In genomic region chr1:35385430-35385829, GRCm38 (mm10) we compare ENCODE assay signal across 8 mouse cellular contexts.
DNase-seq lines count a peak whose midpoint lies in the region; ATAC-seq and TF ChIP-seq lines count a peak whose summit lies in the region.

No protein-coding gene starts in this region.

- H3K27me3 ChIP-seq in midbrain, embryonic 11.5 days (ENCODE audit: control insufficient read depth, insufficient read depth, low read length), result no peaks in the 10 kb centered on the region
- no peaks in the 10 kb centered on the region for H3K27me3 ChIP-seq in midbrain, embryonic 16.5 days (ENCODE audit: control insufficient read depth, insufficient read depth, low read depth, low read length)
- no peaks in the 10 kb centered on the region for H3K27me3 ChIP-seq in kidney, postnatal 0 days (ENCODE audit: insufficient read depth, low read length)

- DNase-seq in midbrain, embryonic 11.5 days (ENCODE audit: low spot score, missing footprints), result peak; percentile 98
- peak; percentile 90 to 96 for DNase-seq in cerebellum, postnatal 14 days
- DNase-seq in kidney, postnatal 0 days (ENCODE audit: low spot score), result peak; percentile 70
- peak; percentile 56 to 65 for DNase-seq in lung, adult 18-20 months
- peak; percentile 82 for DNase-seq in right cerebral cortex, adult 18-20 months
- DNase-seq in urinary bladder, postnatal 14 days (ENCODE audit: low spot score), result peak; percentile 85

- H3K4me3 ChIP-seq in midbrain, embryonic 11.5 days (ENCODE audit: low read depth, low read length), result no peak overlapping the region
- H3K4me3 ChIP-seq in midbrain, embryonic 16.5 days (ENCODE audit: low read depth, low read length), result no peak overlapping the region
- H3K4me3 ChIP-seq in kidney, postnatal 0 days (replicated peaks; ENCODE audit: low read depth, low read length), result no peak overlapping the region

- H3K9ac ChIP-seq in midbrain, embryonic 11.5 days (ENCODE audit: low read length), result no peak overlapping the region
- H3K9ac ChIP-seq in midbrain, embryonic 16.5 days (ENCODE audit: low read depth, low read length), result no peak overlapping the region
- no peak overlapping the region for H3K9ac ChIP-seq in kidney, postnatal 0 days (ENCODE audit: low read depth, low read length)

- H3K27ac ChIP-seq in midbrain, embryonic 11.5 days (ENCODE audit: low read depth, low read length), result no peak overlapping the region
- H3K27ac ChIP-seq in midbrain, embryonic 16.5 days (ENCODE audit: low read length), result no peak overlapping the region
- H3K27ac ChIP-seq in kidney, postnatal 0 days, result no peak overlapping the region

- H3K9me3 ChIP-seq in midbrain, embryonic 11.5 days (ENCODE audit: control insufficient read depth, low read length), result no peaks in the 10 kb centered on the region
- H3K9me3 ChIP-seq in midbrain, embryonic 16.5 days (replicated peaks; ENCODE audit: control insufficient read depth, low read length, poor library complexity, severe bottlenecking), result no peaks in the 10 kb centered on the region
- no peaks in the 10 kb centered on the region for H3K9me3 ChIP-seq in kidney, postnatal 0 days (replicated peaks; ENCODE audit: low read length)

- no peak overlapping the region for H3K4me2 ChIP-seq in midbrain, embryonic 11.5 days
- H3K4me2 ChIP-seq in midbrain, embryonic 16.5 days (ENCODE audit: low read length), result no peak overlapping the region
- peak overlapping the region; percentile 10; the same call in 1 of the 2 replicates for H3K4me2 ChIP-seq in kidney, postnatal 0 days (ENCODE audit: low read length)

- H3K4me1 ChIP-seq in midbrain, embryonic 11.5 days (ENCODE audit: control insufficient read depth, insufficient read depth, low read length), result no peaks in the 10 kb centered on the region
- H3K4me1 ChIP-seq in midbrain, embryonic 16.5 days (ENCODE audit: control insufficient read depth, insufficient read depth, low read length), result no peaks in the 10 kb centered on the region
- no peaks in the 10 kb centered on the region for H3K4me1 ChIP-seq in kidney, postnatal 0 days (replicated peaks; ENCODE audit: insufficient read depth, low read length)

- WGBS in midbrain, embryonic 11.5 days, result 61% methylated on average over 9 of the region's 9 CpGs
- 49% methylated on average over 9 of the region's 9 CpGs for WGBS in midbrain, embryonic 16.5 days
- 30% methylated on average over 9 of the region's 9 CpGs for WGBS in kidney, postnatal 0 days

- peak; percentile 57 for ATAC-seq in midbrain, embryonic 11.5 days (ENCODE audit: low FRiP score)
- ATAC-seq in midbrain, embryonic 16.5 days, result no peak
- peak; percentile 56 for ATAC-seq in granulocyte monocyte progenitor cell, adult 5-6 weeks (replicated peaks; ENCODE audit: poor library complexity, severe bottlenecking)
- no peak for ATAC-seq in kidney, postnatal 0 days (replicated peaks; ENCODE audit: low FRiP score, low read depth)

- no peaks in the 10 kb centered on the region for H3K36me3 ChIP-seq in midbrain, embryonic 11.5 days (ENCODE audit: control insufficient read depth, insufficient read depth, low read length)
- H3K36me3 ChIP-seq in midbrain, embryonic 16.5 days (ENCODE audit: control insufficient read depth, insufficient read depth, low read length), result no peaks in the 10 kb centered on the region
- H3K36me3 ChIP-seq in kidney, postnatal 0 days (ENCODE audit: insufficient read depth, low read length), result no peaks in the 10 kb centered on the region

- peak; percentile 89 for TF ChIP-seq CTCF in kidney, postnatal 0 days (IDR thresholded peaks at IDR 0.05; ENCODE audit: low read depth)

Comparison
In these comparisons a context has a peak if more than half of its experiments do, and no peak if none do; other contexts are left out.
1. ATAC-seq: peak in midbrain, embryonic 11.5 days (single experiment) and granulocyte monocyte progenitor cell, adult 5-6 weeks (single experiment); none in midbrain, embryonic 16.5 days (single experiment) and kidney, postnatal 0 days (single experiment).
2. Peak in every context shown above with its lines, with median percentiles within 50 percentile points of each other: DNase-seq.